Mouse (Mus musculus) adrenal gland, postnatal 10 days (tissue): ENCODE data around the gene Hmces. TPM values are rescaled to one million over a fixed set of nuclear protein-coding genes. Genes with fewer than 3 reads are reported as not detected.
A peak's percentile ranks its signal among the peaks of the same experiment; 100 is the strongest.
"Not testable (repeated sequence)": the region's sequence is repeated elsewhere in the genome, so short reads cannot be mapped to it uniquely, and the experiment has no call there.

ENCODE experiments used
- DNase-seq: peaks from one replicate; pipeline ENCODE4 v3.0.0; 2021; ENCODE audit warnings: mixed read lengths
- microRNA-seq: library from miRNA; unstranded; fragments of <30 nt; microRNA quantifications from one replicate; pipeline ENCODE4 v1.2.0, GENCODE M21; 2021
- total RNA-seq, 2 experiments: library from RNA; stranded (reverse); gene quantifications; 2 replicates each; pipeline ENCODE4 v1.2.3; 2021

Hmces gene
- total RNA-seq, 2 experiments from 2014 or later, result 21.1 to 25.4 TPM

DNA sequence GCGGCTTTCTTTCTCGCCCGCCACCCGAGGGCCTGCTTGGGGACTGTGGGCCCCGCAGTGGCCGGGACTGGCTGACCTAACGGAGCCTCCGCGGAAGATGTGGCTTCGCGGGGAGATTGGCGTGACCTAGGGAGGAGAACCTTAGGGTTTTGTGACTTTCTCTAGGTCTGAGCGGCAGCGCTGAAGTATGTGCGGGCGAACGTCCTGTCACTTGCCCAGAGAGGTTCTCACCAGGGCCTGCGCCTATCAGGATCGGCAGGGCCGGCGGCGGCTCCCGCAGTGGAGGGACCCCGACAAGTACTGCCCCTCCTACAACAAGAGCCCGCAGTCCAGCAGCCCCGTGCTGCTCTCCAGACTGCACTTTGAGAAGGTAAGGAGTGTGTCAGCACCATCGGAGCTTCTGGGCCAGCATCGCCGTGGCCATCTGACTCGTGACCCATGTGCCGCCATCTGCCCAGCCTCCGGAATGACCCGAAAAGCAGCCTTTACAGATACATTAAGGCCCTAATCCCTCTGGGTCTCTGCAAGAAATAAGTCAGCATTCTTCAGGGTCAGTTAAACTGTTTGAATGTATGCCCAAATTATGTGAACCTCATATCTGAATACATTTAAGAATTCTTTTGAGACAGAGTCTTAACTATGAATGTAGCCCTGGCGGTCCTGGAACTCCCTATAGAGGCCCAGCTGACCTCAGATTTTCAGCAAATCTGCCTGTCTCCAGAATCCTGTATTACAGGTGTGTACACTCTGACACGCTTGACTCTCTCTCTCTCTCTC lies 779 bp downstream of the Hmces start:
- peak; percentile 67 for DNase-seq

GRCm38 (mm10) chr6:87915939-87916338 lies 2.2 kb downstream of the Hmces start:
- DNase-seq, result no peak

DNA sequence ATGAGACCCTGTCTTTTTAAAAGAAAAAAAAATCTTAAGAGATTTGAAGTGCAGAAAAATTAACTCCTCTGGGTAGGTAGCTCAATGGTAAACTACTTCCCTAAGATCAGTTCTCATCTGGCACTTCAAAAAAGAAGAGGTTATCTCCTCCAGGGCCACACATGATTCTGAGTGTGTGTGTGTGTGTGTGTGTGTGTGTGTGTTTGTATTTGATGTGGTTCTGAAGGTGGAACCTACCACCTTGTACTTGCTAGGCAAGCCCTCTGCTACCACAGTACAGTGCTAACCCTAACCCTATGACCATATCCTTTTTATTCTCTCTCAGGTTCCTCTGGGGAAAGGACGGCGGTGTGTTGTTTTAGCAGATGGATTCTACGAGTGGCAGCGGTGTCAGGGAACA lies 7.5 kb downstream of the Hmces start:
- no peak for DNase-seq

DNA sequence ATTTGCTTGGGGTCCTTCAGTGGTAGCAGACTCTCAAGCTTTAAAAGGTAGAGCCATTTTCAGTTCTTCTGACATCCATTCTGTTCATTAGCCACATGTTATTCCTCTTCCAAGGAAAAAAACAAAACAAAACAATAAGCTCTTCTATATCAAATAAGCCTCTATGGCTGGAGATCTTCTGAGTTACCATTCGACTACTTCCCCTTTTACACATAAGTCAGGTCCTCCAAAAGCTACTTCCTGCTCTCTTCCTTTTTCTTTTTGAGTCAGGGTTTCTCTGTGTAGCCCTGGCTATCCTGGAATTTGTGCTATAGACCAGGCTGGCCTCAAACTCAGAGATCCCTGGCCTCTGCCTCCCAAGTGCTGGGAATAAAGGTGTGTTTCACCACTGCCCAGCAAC lies 9.9 kb downstream of the Hmces start:
- no peak for DNase-seq

GRCm38 (mm10) chr6:87935037-87935436 lies 21.3 kb downstream of the Hmces start:
- DNase-seq, result peak; percentile 17

GRCm38 (mm10) chr6:87937178-87937788 lies 23.5 kb downstream of the Hmces start:
- peak; percentile 56 for DNase-seq

GRCm38 (mm10) chr6:87938941-87939340 lies 25.2 kb downstream of the Hmces start:
- DNase-seq, result no peak

DNA sequence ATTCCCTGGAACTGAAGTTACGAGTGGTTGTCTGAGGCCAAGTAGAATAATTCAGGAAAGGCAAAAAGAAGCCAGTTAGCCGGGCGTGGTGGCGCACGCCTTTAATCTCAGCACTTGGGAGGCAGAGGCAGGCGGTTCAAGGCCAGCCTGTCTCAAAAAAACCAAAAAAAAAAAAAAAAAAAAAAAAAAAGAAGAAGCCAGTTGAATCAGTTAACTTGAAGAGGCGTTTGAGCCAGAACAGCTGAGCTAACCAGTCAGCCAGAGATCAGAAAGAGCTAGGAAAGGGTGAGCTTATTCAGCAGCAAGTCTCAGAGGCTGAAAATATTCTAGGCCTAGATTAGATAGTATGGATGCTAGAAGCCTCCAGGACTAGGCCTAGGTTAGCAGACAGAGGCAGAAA lies 28.4 kb downstream of the Hmces start:
- DNase-seq, result no peak

GRCm38 (mm10) chr6:87962457-87962856 lies 48.7 kb downstream of the Hmces start:
- not testable (repeated sequence) for DNase-seq

- no peak for DNase-seq
Measured at GRCm38 (mm10) chr6:87970041-87970440, 56.3 kb downstream of the Hmces start.

- no peak for DNase-seq
Measured at GRCm38 (mm10) chr6:87979728-87980127, 66.0 kb downstream of the Hmces start.

DNA sequence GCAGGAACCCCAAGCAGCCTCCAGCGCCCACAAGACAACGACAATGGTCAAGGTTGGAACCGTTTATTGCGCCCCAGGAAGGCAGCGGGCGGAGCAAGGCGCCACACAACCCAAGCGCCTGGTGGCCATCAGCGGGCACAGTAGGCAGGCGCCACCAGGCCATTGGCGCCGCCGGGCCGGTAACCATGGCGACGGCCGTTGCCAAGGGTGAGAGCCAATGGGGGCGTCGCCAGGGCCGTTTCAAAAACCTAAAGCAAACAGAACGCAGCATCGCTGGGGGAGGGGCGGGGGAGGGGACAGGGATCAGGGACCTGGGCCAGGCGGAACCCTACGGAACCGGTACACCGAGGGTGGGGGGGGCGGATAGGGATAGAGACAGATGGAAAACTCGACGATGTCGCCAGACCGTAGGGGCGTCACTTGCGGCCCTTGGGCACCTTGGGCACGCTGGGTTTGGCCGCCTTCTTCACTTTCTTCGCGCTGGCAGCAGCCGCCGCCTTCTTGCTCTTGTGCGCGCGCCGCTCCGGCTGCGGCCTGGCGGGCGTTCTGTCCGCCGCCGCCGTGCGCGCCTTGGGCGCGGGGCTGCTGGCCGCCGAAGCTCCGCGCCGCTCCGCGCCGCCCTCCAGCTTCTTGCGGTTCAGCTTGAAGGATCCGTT lies 66.8 kb downstream of the Hmces start:
- DNase-seq, result peak; percentile 93

GRCm38 (mm10) chr6:87981030-87981485 lies 67.3 kb downstream of the Hmces start:
- DNase-seq, result peak; percentile 46

- peak; percentile 88 for DNase-seq
Measured at GRCm38 (mm10) chr6:87981547-87982256, 68.0 kb downstream of the Hmces start, which contains the start of gene H1fx. Gene H1fx, minus strand, starts transcription at chr6:87981637.

- DNase-seq, result no peak
Measured at GRCm38 (mm10) chr6:87982506-87982905, 68.8 kb downstream of the Hmces start.

Small RNA genes lying within 50 kb of the gene (microRNA-seq; reads per million reads assigned to microRNA genes)
- 4.2 reads per million for gene Gm47286

Other genes starting within 250 kb of the Hmces start
- 1 to 10 TPM; 6.1 to 7.4 TPM for gene Aplf, start 241.7 kb upstream of the Hmces start, total RNA-seq
- 1 to 10 TPM; 1.1 to 1.4 TPM for gene Efcc1, start 183.1 kb upstream of the Hmces start, total RNA-seq
- 1 to 10 TPM; 1.1 to 1.3 TPM for gene Gp9, start 135.9 kb upstream of the Hmces start, total RNA-seq
- 10 to 100 TPM; 30.4 to 46.1 TPM for gene Rab43, start 101.8 kb upstream of the Hmces start, total RNA-seq
- gene Gm45140, start 78.1 kb upstream of the Hmces start, total RNA-seq, result 1 to 10 TPM; 2.0 to 6.6 TPM
- gene Isy1, start 75.1 kb upstream of the Hmces start, total RNA-seq, result 10 to 100 TPM; 32.3 to 34.9 TPM
- 100 to 1,000 TPM; 395 to 399 TPM for gene Cnbp, start 62.8 kb upstream of the Hmces start, total RNA-seq
- 10 to 100 TPM; 86.9 to 90.3 TPM for gene Copg1, start 26.1 kb upstream of the Hmces start, total RNA-seq
- gene H1fx, start 67.7 kb downstream of the Hmces start, total RNA-seq, result 10 to 100 TPM; 28.9 to 30.8 TPM
- 100 to 1,000 TPM; 249 to 262 TPM for gene Rab7, start 131.3 kb downstream of the Hmces start, total RNA-seq
- gene Rpn1, start 170.5 kb downstream of the Hmces start, total RNA-seq, result 100 to 1,000 TPM; 156 to 182 TPM